Mouse (Mus musculus) bone marrow, adult 2 months (tissue): ENCODE results near the gene Ddx39b. TPM values are rescaled to one million over a fixed set of nuclear protein-coding genes. Genes with fewer than 3 reads are reported as not detected.

ENCODE experiments used
- H3K27ac ChIP-seq: fragments of 200-500 bp; 2 replicates; pipeline ENCODE4 v1.5.1; 2012; ENCODE audit warnings: low read depth, mild to moderate bottlenecking, control low read depth, inconsistent platforms, low read length; ENCODE audit not compliant: control insufficient read depth, poor library complexity, insufficient read depth
- H3K4me1 ChIP-seq: fragments of 200-500 bp; 2 replicates; pipeline ENCODE4 v1.6.1; 2011; ENCODE audit warnings: low read length; ENCODE audit not compliant: control insufficient read depth, insufficient read depth
- H3K4me3 ChIP-seq: fragments of 200-500 bp; replicated peaks from 2 replicates; pipeline ENCODE3; 2011; ENCODE audit warnings: mild to moderate bottlenecking, low read depth, low read length, control low read depth; ENCODE audit not compliant: control insufficient read depth
- CTCF ChIP-seq: fragments of 200-500 bp; IDR thresholded peaks from 2 replicates; pipeline ENCODE4 v1.5.1; 2011; ENCODE audit warnings: low read length, control low read depth; ENCODE audit not compliant: control insufficient read depth, insufficient read depth
- POLR2A ChIP-seq: fragments of 200-500 bp; IDR thresholded peaks from 2 replicates; pipeline ENCODE4 v1.6.1; 2011; ENCODE audit warnings: low read depth, mild to moderate bottlenecking, control low read depth, low read length, borderline replicate concordance; ENCODE audit not compliant: control insufficient read depth
- WGBS: fragments of 180-500 bp; shearing (Covaris S2); methylation state at CpG from one replicate; pipeline ENCODE4 v1.1.7; 2018; 5-methylcytosine and 5-hydroxymethylcytosine counted together
- polyA plus RNA-seq: library from polyadenylated mRNA; stranded (reverse); fragments of >200 nt; gene quantifications from 2 replicates; pipeline ENCODE4 v1.2.4, GENCODE M21; 2011; ENCODE audit warnings: low replicate concordance; ENCODE audit not compliant: missing spikeins, insufficient read depth, insufficient read length

The Ddx39b gene
- 275 and 374 TPM in 2 replicates for polyA plus RNA-seq

GRCm38 (mm10) chr17:35241305-35242014 is at the start of gene Ddx39b:
Ddx39b (plus strand) TSS chr17:35241746.
- Histone ChIP-seq H3K4me3 (peak within 1 kb of the TSS; percentile 67), H3K4me1 (peaks cover 5% of the 10 kb centered on the region; the same call in 1 of the 2 replicates), H3K27ac (peak within 1 kb of the TSS; percentile 98)
- under 1% methylated on average over 69 of the region's 69 CpGs for WGBS
- TF ChIP-seq CTCF (peak; percentile 0; the same call in 1 of the 2 replicates), POLR2A (peak; percentile 93)

GRCm38 (mm10) chr17:35192924-35193323 is 48.6 kb upstream of the Ddx39b start:
- H3K4me3 ChIP-seq = no peak overlapping the region
- H3K4me1 ChIP-seq = peaks cover 13% of the 10 kb centered on the region; the same call in 1 of the 2 replicates
- WGBS = 14% methylated on average over 5 of the region's 5 CpGs
- TF ChIP-seq POLR2A (no peak), CTCF (no peak)
- peak overlapping the region; percentile 92 for H3K27ac ChIP-seq

GRCm38 (mm10) chr17:35193881-35194843 is 47.4 kb upstream of the Ddx39b start, which contains the start of gene Ltb:
Ltb (plus strand) TSS chr17:35194439.
- Histone ChIP-seq H3K27ac (peak within 1 kb of the TSS; percentile 90), H3K4me3 (peak within 1 kb of the TSS; percentile 73), H3K4me1 (peaks cover 13% of the 10 kb centered on the region; the same call in 1 of the 2 replicates)
- 8% methylated on average over 28 of the region's 28 CpGs for WGBS
- TF ChIP-seq CTCF = no peak
- peak; percentile 48; the same call in 1 of the 2 replicates for TF ChIP-seq POLR2A

- peaks cover 13% of the 10 kb centered on the region; the same call in 1 of the 2 replicates for H3K4me1 ChIP-seq
- H3K4me3 ChIP-seq = peak overlapping the region; percentile 62
- H3K27ac ChIP-seq = peak overlapping the region; percentile 90
- TF ChIP-seq POLR2A (0 out of 2 replicates have a peak, but pooled peaks have one; percentile 1), CTCF (no peak)
- WGBS = 20% methylated on average over 19 of the region's 19 CpGs
Observed at GRCm38 (mm10) chr17:35194844-35195630, 46.5 kb upstream of the Ddx39b start.

GRCm38 (mm10) chr17:35195631-35196320 is 45.8 kb upstream of the Ddx39b start:
- peak overlapping the region; percentile 90 for H3K27ac ChIP-seq
- peaks cover 9% of the 10 kb centered on the region; the same call in 1 of the 2 replicates for H3K4me1 ChIP-seq
- peak; percentile 93 for TF ChIP-seq CTCF
- peak; percentile 67; the same call in 1 of the 2 replicates for TF ChIP-seq POLR2A
- 1% methylated on average over 66 of the region's 66 CpGs for WGBS
- peak overlapping the region; percentile 62 for H3K4me3 ChIP-seq

GRCm38 (mm10) chr17:35196321-35196641 is 45.3 kb upstream of the Ddx39b start:
- Histone ChIP-seq H3K27ac (peak overlapping the region; percentile 90; the same call in 1 of the 2 replicates), H3K4me1 (peaks cover 8% of the 10 kb centered on the region; the same call in 1 of the 2 replicates), H3K4me3 (peak overlapping the region; percentile 62)
- TF ChIP-seq CTCF (no peak), POLR2A (no peak)
- 25% methylated on average over 9 of the region's 9 CpGs for WGBS

GRCm38 (mm10) chr17:35197126-35197525 is 44.4 kb upstream of the Ddx39b start:
- WGBS = 8% methylated on average over 6 of the region's 6 CpGs
- H3K4me3 ChIP-seq = no peak overlapping the region
- TF ChIP-seq POLR2A = no peak
- TF ChIP-seq CTCF = no peak
- no peak overlapping the region for H3K27ac ChIP-seq
- H3K4me1 ChIP-seq = peaks cover 6% of the 10 kb centered on the region; the same call in 1 of the 2 replicates
